Mouse (Mus musculus): ENCODE results near the gene Gimap1.
A peak's percentile ranks its signal among the peaks of the same experiment; 100 is the strongest.

The Gimap1 gene

GRCm38 (mm10) chr6:48740501-48741169, 1.8 kb downstream of the Gimap1 start:
- no peak for DNase-seq (ENCODE audit: low spot score)

DNA sequence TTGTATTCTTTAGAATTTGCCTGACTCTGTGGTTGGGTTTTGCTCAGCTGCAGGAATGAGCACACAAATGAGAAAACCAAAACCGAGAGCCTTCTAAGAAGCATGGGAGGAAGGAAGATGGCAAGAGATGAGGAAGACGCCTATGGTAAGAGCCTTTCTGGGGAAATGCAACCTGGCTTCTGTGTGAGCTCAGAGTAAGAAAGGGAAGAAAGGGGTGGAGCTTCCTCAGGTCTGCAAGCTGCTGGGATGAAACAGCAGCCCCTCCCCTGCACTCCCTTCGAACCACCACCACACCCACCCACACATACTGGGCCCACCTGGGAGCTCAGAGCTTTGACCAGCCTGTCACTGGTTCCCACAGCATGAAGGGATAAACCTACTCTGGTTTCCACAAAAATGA, 2.4 kb downstream of the Gimap1 start:
- no peak for DNase-seq (ENCODE audit: low spot score)

GRCm38 (mm10) chr6:48741711-48742206, 2.9 kb downstream of the Gimap1 start:
- no peak for DNase-seq (ENCODE audit: low spot score)

DNA sequence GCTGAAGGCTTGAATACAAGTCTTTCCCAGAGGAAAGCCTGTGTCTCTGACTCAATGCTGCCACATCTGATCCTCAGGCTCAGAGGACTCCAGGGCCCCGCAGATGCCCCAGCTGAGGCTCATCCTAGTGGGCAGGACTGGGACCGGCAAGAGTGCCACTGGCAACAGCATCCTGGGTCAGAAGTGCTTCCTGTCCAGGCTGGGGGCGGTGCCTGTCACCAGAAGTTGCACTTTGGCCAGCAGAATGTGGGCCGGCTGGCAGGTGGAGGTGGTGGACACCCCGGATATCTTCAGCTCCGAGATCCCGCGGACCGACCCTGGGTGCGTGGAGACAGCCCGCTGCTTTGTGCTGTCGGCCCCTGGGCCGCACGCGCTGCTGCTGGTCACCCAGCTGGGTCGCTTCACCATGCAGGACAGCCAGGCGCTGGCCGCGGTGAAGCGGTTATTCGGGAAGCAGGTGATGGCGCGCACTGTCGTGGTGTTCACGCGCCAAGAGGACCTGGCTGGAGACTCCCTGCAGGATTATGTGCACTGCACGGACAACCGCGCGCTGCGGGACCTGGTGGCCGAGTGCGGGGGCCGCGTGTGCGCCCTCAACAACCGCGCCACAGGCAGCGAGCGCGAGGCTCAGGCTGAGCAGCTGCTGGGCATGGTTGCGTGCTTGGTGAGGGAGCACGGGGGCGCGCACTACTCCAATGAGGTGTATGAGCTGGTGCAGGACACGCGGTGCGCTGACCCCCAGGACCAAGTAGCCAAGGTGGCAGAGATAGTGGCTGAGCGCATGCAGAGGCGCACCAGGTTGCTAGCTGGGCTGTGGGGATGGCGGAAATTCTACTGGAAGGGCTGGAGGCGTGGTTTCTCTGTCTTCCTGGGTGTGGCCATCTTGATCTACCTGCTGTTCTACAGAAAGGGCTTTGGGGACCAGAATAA, 3.8 kb downstream of the Gimap1 start:
- no peak for DNase-seq (ENCODE audit: low spot score)

DNA sequence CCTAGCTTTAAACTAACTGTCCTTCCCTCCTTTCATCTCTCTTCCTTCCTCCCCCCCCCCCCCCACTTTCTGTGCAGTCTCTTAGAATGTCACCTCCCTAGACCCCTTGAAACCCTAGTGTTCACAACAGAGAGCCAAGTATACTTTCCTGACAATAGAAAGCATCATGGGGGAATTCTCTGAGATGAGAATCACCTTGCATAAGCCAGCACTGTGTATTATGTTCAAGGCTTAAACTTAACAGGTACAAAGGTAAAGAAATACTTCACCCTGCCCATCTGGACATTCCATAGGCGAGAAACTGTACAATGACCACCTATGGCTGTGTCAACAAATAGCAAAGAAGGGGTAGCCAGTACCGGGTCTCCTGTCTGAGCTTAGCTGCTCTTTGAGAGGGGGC, 6.6 kb downstream of the Gimap1 start:
- no peak for DNase-seq (ENCODE audit: low spot score)

DNA sequence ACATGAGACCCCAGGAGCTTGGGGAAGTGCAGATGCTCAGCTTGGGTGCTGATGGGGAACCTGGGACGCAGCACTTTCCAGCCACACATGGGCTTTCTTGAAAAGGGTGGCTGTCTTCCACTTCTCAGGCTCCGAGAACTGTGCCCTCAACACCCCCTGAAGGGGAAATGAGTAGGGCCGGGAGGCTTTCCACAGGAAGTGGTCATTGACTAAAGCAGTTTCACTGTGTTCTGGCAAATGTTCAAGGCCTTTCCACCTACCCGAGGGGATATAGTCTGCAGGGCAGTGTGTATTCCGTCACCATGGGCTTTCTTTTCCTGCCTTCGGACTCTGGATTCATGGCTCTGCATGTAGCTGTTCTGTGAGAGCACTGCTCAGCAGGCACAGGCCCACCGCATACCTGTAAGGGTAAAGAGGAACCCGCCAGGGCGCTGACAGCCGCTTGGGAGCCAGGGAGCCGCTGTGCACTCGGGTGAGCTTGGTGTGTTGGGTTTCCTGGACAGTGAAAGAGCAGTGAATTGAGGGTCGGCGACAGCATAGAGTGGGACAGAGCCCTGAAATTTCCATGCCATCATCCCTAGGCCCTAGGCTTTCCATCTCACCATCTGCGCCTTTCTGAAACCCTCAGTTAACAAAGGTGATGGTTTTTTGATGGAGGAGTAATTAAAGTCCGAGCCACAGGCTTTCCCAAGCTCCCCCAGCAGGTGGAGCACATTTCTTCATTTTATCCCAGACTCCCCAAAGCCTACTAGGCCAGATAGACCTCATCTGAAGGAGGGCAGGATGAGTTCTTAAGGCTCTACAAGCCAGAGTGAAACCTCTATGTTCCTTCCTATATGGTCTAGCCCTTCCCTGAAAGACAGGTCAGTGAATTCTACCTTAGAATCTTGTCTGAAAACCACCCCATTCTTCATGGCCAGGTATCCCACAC, 7.4 kb downstream of the Gimap1 start, which contains the start of gene Gimap5:
Gene Gimap5, plus strand, starts transcription at position 239 of the 931 bp plus-strand sequence.
- no peak for DNase-seq (ENCODE audit: low spot score)

GRCm38 (mm10) chr6:48747091-48747966, 8.5 kb downstream of the Gimap1 start:
- no peak for DNase-seq (ENCODE audit: low spot score)

DNA sequence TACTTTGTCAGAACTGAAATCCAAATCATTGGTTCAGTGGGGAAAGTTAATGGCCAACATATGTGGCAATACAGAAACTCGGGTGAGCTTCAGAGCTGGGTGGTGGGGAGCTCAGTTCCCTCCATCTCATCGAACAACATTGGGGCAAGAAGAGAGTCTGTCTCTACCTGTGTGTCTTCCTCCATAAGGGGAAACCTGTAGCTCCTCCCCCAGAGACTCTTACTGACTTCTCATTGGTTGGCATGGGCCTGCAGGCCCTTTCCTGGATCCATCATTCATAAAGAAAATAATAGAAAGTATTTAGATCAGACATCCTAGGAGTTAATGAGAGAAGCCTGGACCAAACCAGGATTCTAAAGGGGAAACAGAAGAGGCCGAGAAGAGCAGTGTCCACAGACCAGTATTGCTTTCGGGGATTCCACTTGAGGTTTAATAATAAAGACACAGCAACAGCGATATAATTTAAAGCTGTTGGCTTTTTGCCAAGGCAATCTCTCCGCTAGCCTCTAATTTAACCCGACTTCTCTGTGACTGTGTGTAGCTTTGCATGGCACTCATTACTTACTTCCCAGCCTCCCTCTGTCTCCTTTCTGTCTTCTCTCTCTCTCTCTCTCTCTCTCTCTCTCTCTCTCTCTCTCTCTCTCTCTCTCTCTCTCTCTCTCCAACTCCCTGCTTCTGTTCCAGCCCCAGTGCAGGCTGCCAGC, 24.9 kb downstream of the Gimap1 start:
- no peak for DNase-seq (ENCODE audit: low spot score)

GRCm38 (mm10) chr6:48764496-48764895, 25.6 kb downstream of the Gimap1 start:
- no peak for DNase-seq (ENCODE audit: low spot score)

DNA sequence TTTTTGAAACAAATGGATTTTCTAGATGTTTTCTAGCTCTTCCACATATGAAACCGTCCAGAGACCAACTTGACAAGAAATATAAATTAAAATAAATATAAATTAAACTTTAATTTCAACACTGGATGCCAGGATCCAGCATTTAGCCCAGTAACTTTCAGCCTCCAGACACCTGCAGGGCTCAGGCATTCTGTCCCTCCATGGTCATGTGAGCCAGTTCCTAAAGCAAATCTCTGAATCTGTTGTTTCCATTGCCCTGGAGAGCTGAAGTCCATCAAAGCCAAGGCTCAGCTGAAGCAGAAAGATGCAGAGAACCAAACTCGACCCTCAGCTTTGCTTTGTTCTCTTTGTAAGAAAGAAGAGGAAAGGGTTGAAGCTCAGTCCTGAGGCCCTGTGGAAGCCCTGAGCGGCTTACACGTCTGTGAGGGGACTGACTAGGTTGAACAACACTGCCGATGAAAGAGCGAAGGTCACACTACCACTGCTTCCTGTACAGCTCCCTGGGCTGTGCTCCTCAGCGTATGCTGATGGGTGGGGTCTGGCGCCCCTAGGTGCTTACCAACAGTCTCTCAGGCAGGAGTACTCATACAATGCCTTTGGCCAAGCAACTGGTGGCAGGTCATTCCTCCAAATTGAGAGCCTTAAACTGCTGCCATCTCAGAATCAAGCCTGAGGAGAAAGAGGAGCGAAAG, 29.5 kb downstream of the Gimap1 start:
- no peak for DNase-seq (ENCODE audit: low spot score)

- no peak for DNase-seq (ENCODE audit: low spot score)
These were observed 30.1 kb downstream of the Gimap1 start for GRCm38 (mm10) chr6:48768933-48769332.

GRCm38 (mm10) chr6:48770696-48771095, 31.8 kb downstream of the Gimap1 start, which contains the start of gene Gimap3:
Gene Gimap3 (minus strand): TSS chr6:48770851.
- no peak for DNase-seq (ENCODE audit: low spot score)

DNA sequence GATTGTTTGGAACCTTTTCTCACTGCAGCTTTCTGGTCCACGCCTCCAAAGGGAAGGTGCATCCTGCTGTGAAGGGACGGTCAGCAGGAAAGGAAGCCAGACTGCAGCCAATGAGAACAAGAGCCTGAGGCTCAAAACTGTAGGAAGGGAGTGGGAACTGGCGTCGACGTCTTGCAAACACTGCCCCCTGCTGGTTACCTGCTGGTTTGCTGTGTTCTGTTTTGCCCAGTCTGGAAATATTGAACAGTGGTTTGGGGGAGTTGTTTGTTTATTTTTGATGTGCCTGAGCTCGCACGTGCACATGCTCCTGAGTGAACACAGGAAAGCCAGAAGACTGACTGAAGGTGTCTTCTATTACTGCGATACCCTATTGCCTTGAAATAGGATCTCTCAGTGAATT, 33.2 kb downstream of the Gimap1 start:
- peak; percentile 87 for DNase-seq (ENCODE audit: low spot score)

GRCm38 (mm10) chr6:48784406-48784805, 45.6 kb downstream of the Gimap1 start:
- no peak for DNase-seq (ENCODE audit: low spot score)

DNA sequence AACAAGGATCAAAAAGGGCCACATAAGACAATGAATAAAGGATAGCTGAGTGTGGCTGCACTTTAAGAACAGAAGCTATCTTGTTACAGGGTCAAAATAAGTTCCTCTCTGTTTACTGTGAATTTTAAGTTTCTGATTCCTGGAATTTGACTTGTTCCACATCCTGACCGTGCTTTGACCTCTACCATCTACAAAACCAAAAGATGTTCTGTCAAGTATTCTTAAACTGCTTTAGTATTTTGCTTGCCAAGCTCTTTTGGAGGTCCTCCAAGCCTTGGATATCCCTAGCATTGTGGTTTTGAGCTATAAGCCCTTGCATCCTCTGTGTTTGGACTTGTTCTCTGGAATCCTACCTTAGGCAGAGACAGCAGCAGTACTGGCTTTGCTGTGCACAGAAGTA, 46.3 kb downstream of the Gimap1 start:
- no peak for DNase-seq (ENCODE audit: low spot score)

DNA sequence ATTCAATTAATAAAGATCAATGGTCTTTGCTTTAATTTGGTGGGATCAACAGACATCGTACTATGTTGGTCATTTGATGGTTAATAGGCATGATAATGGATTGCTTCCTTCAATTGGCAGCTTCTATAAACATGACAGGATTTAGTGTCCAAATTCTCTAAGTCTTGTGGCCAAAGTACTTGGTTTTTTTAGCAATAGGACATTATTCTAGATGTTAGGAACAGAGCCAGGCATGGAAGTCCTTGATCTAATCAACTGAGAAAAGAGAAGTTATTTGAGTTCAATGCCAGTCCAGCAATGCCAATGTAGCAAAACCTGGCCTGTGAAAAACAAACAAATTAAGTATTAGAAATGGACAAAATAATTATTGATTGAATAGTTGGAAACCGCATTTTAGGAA, 46.7 kb downstream of the Gimap1 start:
- no peak for DNase-seq (ENCODE audit: low spot score)

DNA sequence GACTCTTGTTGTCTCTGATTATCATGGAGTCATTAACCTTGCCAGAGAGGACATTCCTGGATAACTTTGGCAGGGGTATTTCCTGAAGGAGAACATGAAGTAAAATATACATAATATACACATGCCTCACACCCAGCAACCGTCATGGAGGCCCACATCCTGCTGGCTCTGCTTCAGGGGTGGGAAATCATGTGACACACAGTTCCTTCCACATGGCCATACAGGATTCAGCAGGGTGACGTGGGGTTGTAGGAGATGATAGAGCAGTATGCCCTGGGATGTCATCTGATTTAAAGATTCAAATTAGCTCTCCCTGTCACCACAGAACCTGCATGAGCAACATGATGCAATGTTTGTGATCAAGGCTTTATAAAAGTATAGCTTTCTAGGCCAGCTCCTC, 49.0 kb downstream of the Gimap1 start:
- no peak for DNase-seq (ENCODE audit: low spot score)

All from testis, postnatal 10 days (tissue).